Mouse (Mus musculus): ENCODE results near the gene Mup6.
"Not testable (repeated sequence)": the region's sequence is repeated elsewhere in the genome, so short reads cannot be mapped to it uniquely, and the experiment has no call there.

Gene Mup6

GRCm38 (mm10) chr4:59963405-59964344, at the start of gene Mup6:
Gene Mup6, plus strand, starts transcription at chr4:59964294.
- DNase-seq (ENCODE audit: low read depth in 2 of 2, low spot score in 2 of 2), result no peak

- no peak for DNase-seq (ENCODE audit: low read depth in 2 of 2, low spot score in 2 of 2)
These were observed 49.3 kb upstream of the Mup6 start, which contains the start of gene Slc46a2 for GRCm38 (mm10) chr4:59914608-59915403. Gene Slc46a2, minus strand, starts transcription at chr4:59915056.

GRCm38 (mm10) chr4:59917966-59918365, 46.1 kb upstream of the Mup6 start:
- DNase-seq (ENCODE audit: low read depth in 2 of 2, low spot score in 2 of 2), result no peak

GRCm38 (mm10) chr4:59925082-59925481, 39.0 kb upstream of the Mup6 start:
- no peak for DNase-seq (ENCODE audit: low read depth in 2 of 2, low spot score in 2 of 2)

GRCm38 (mm10) chr4:59927666-59928065, 36.4 kb upstream of the Mup6 start:
- no peak for DNase-seq (ENCODE audit: low read depth in 2 of 2, low spot score in 2 of 2)

- DNase-seq (ENCODE audit: low read depth in 2 of 2, low spot score in 2 of 2), result peak; percentile 28
These were observed 35.7 kb upstream of the Mup6 start for GRCm38 (mm10) chr4:59928347-59928746.

- DNase-seq (ENCODE audit: low read depth in 2 of 2, low spot score in 2 of 2), result no peak
These were observed 31.4 kb upstream of the Mup6 start for GRCm38 (mm10) chr4:59932505-59933281.

- no peak for DNase-seq (ENCODE audit: low read depth in 2 of 2, low spot score in 2 of 2)
These were observed 26.6 kb upstream of the Mup6 start for GRCm38 (mm10) chr4:59937543-59937942.

GRCm38 (mm10) chr4:59960610-59961009, 3.5 kb upstream of the Mup6 start, which contains the start of gene Mup4:
Gene Mup4, minus strand, starts transcription at chr4:59960710.
- DNase-seq (ENCODE audit: low read depth in 2 of 2, low spot score in 2 of 2), result no peak

- DNase-seq (ENCODE audit: low read depth in 2 of 2, low spot score in 2 of 2), result not testable (repeated sequence)
These were observed 33.8 kb downstream of the Mup6 start for GRCm38 (mm10) chr4:59997894-59998293.

- not testable (repeated sequence) for DNase-seq (ENCODE audit: low read depth in 2 of 2, low spot score in 2 of 2)
These were observed 56.0 kb downstream of the Mup6 start for GRCm38 (mm10) chr4:60020141-60020540.

- DNase-seq (ENCODE audit: low read depth in 2 of 2, low spot score in 2 of 2), result not testable (repeated sequence)
These were observed 65.4 kb downstream of the Mup6 start for GRCm38 (mm10) chr4:60029334-60030111.

Measured in CD8-positive naive resting alpha-beta T cell, adult 2 months (primary cell).